Mouse (Mus musculus): ENCODE measurements around the gene Rpusd1.
A peak's percentile ranks its signal among the peaks of the same experiment; 100 is the strongest.

DNA sequence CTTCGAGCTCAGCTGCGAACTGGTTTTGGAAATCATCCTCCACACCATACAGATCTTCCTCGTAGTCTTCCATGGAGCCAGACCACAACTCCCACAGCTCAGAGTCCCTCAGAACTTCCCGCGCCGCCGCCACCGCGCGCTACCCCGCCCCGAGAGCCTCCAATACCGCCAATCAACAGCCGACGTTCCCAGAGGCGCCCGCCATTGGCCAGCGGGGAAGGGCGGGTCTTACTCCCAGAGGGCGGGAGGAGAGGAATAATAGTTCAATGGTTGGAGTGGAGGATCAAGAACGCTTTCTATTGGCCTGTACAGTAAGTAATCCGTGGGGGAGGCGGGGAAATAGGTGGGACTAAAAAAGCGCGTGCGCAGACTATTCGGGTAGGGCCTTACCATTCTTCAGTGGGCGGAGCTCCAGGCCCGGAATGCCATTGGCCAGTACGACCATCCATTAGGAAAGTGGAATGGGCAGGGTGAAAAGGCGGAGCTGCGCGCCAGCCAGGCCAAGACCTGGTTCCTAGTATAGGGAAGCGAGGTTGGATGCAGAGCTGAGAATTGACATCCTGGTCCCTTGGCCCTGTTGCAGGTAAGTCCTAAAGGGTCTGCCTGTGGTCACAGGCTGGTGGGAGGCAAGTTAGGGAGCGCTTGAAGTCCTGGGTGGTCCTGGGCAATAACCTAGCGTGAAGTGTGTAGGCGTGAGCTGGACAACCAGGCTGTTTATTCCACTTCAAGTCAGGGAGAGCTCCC, at the start of gene Rpusd1, which contains the start of gene Chtf18:
- TF ChIP-seq POLR2A (IDR thresholded peaks at IDR 0.05; ENCODE audit: insufficient read depth, low read length) (peak; percentile 94), EP300 (IDR thresholded peaks at IDR 0.05; ENCODE audit: insufficient read depth, low read depth, low read length) (no peak), CTCF (IDR thresholded peaks at IDR 0.05; ENCODE audit: low read depth, low read length) (no peak)
